In the genomic region with DNA sequence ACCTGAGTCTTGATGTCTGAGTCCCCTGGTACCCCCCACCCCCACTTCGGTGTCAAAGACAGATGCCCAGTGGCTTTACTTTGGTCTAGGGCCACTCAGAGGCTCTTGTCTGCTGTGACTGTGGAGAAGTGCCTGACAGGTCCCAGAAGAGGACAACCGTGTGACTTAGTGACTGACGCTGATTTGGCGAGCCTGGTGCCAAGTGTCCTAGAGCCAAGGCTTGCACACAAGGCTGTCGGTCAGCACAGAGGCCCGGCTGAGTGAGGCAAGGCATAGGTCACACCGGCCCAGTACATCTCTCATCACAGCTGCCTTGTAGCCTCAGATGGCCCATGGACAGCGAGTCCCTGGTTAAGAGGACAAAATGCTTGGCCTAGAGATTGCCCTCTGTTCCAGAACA, we compare ENCODE assay signal across 15 mouse cellular contexts. TPM values are rescaled to one million over a fixed set of nuclear protein-coding genes. Genes with fewer than 3 reads are reported as not detected.
"Had no signal": no experiment of that assay in that cellular context is flagged by ENCODE, and none has a peak within 500 bp of the region (broad histone marks: within the 10 kb centered on the region; RNA-seq: fewer than 3 reads in every experiment).

No protein-coding gene starts in this region.

- H3K4me3 ChIP-seq: layer of hippocampus, adult 2 months; limb, embryonic 12.5 days; liver, embryonic 13.5 days; lung, embryonic 15.5 days; megakaryocyte, embryonic 14.5 days; midbrain, embryonic 12.5 days; stomach, embryonic 15.5 days had no signal

- H3K9ac ChIP-seq: limb, embryonic 12.5 days; liver, embryonic 13.5 days; liver, postnatal 0 days; lung, embryonic 15.5 days; midbrain, embryonic 12.5 days; stomach, embryonic 15.5 days had no signal

- H3K4me1 ChIP-seq: liver, embryonic 13.5 days; lung, embryonic 15.5 days; midbrain, embryonic 12.5 days; stomach, embryonic 15.5 days had no signal

- DNase-seq: kidney, postnatal 4 days; liver; liver, embryonic 13.5 days; liver, postnatal 0 days; lung, postnatal 14 days; right cerebral cortex, postnatal 14 days; thymus, adult 2 months; thymus, postnatal 25 days had no signal

- H3K27ac ChIP-seq: layer of hippocampus, adult 2 months; limb, embryonic 12.5 days; liver, embryonic 13.5 days; lung, embryonic 15.5 days; macrophage; midbrain, embryonic 12.5 days; stomach, embryonic 15.5 days had no signal

- H3K36me3 ChIP-seq: limb, embryonic 12.5 days; liver, embryonic 13.5 days; lung, embryonic 15.5 days; midbrain, embryonic 12.5 days; stomach, embryonic 15.5 days had no signal

RNA-seq across cellular contexts. Expression of gene Kcng1, which starts 22.5 kb away (rescaled TPM):
- polyA plus RNA-seq: macrophage had no signal
